Mouse (Mus musculus) brown adipose tissue, adult 24 weeks (tissue): ENCODE measurements around the gene Baiap2l1. TPM values are rescaled to one million over a fixed set of nuclear protein-coding genes. Genes with fewer than 3 reads are reported as not detected.
A peak's percentile ranks its signal among the peaks of the same experiment; 100 is the strongest.
"Not testable (repeated sequence)": the region's sequence is repeated elsewhere in the genome, so short reads cannot be mapped to it uniquely, and the experiment has no call there.

ENCODE experiments used
- H3K27ac ChIP-seq: fragments of 200-500 bp; replicated peaks from 2 replicates; pipeline ENCODE4 v1.5.1; 2012; ENCODE audit warnings: low read depth, mild to moderate bottlenecking, low read length
- H3K4me1 ChIP-seq: fragments of 200-500 bp; 2 replicates; pipeline ENCODE4 v1.6.1; 2012; ENCODE audit warnings: low read length, mixed read lengths; ENCODE audit not compliant: control insufficient read depth, insufficient read depth, insufficient read length
- H3K4me3 ChIP-seq: fragments of 200-500 bp; 2 replicates; pipeline ENCODE4 v1.5.1; 2012; ENCODE audit warnings: low read depth, mild to moderate bottlenecking, low read length, moderate library complexity; ENCODE audit not compliant: insufficient read depth
- polyA plus RNA-seq: library from polyadenylated mRNA; stranded (reverse); fragments of >200 nt; gene quantifications from 2 replicates; pipeline ENCODE4 v1.2.4, GENCODE M21; 2012; ENCODE audit not compliant: missing spikeins, insufficient read depth, insufficient read length

The Baiap2l1 gene
- polyA plus RNA-seq, result not detected in 2 replicates

DNA sequence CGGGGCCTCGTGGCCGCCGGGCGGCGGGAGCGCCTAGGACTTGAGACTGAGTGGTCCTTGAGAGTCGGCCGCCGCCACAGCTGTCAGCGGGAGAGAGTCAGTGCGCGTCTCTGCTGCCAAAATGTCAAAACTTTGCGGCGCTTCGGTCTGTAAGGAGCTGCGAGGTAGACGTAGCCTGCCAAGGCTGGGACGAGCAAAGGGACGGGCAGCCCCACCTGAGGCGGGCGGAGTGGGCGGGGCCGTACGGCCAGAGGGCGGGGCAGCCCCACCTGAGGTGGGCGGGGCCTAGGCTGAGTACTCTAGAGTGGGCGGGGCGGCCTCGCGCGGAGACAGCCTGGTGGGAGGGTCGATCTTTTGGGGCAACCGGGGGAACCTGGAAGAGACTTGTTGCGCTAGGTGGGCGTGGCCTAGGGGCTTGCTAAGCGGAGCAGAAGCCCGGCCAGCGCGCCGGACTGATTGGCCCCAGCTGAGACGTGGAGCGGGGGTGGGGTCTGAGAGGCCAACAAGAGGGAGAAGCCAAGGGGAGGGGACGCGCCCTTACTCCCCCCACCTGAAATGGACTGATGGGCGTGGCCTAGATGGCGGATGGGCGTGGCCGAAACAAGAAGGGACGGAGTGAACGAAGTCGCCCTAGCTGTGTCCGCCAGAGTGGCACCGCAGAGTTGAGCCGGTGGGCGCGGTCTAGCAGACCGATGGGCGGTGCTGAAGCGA, at the start of gene Baiap2l1:
Baiap2l1 (minus strand) TSS at position 232 of the 711 bp plus-strand sequence.
- Histone ChIP-seq H3K4me3 (peak within 1 kb of the TSS; percentile 51), H3K4me1 (no peaks in the 10 kb centered on the region; the same call in 1 of the 2 replicates), H3K27ac (no peak within 1 kb of the TSS)

DNA sequence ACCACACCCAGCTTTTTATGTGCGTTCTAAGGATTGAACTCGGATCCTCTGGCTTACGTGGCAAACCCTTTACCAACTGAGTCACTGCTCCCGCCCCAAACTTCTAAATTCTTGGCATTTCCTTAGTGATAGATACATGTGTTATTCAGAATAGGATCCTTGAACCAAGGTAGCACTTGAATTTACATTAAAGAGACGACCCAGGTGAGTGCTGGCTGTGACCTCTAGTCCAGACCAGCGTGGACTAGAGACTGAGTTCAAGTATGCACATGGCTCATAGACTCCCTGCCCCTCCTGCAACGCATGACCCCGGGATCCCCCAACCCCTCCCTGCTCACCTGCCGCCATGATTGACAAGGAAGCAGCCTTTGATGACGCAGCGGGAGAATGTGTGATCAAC, 48.3 kb upstream of the Baiap2l1 start:
- Histone ChIP-seq H3K27ac (no peak overlapping the region), H3K4me1 (no peaks in the 10 kb centered on the region), H3K4me3 (no peak overlapping the region)

DNA sequence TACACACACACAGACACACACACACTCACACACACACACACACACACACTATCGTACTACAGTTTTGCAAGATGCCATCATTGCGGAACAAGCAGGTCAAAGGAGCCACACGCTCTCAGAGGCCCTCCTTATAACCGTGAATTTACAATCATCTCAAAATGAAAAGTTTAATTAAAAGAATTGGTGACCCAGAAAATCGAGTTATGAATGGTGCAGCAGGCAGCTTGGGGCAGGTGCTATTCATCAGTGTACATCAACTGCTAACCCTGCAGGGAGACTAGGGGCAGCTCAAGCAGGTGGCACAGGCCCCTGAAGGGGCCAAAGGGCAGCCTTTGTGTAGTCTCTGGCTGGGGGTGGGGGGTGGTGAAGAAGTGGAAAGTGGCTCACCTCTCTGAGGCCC, 42.9 kb upstream of the Baiap2l1 start:
- no peaks in the 10 kb centered on the region for H3K4me1 ChIP-seq
- H3K4me3 ChIP-seq, result no peak overlapping the region
- H3K27ac ChIP-seq, result no peak overlapping the region

DNA sequence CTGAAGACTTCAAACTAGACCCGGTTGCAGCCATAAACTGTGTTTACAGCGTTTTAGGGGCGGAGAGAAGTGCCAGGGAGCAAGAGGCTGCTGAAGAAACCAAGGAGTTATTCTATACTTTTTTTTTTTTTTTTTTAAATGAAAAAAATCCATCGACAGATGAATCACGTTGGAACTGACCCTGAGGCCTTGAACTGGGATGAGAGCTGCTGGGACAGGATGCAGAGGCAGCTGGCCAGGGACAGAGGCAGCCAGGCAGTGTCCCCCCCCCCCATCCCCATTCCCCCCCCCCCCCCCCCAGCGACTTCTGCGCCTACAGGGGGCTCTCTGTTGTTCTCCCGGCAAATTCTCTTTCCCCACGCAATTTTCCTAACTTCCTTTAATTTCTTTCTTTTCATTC, 39.7 kb upstream of the Baiap2l1 start:
- Histone ChIP-seq H3K27ac (no peak overlapping the region), H3K4me3 (no peak overlapping the region), H3K4me1 (no peaks in the 10 kb centered on the region)

DNA sequence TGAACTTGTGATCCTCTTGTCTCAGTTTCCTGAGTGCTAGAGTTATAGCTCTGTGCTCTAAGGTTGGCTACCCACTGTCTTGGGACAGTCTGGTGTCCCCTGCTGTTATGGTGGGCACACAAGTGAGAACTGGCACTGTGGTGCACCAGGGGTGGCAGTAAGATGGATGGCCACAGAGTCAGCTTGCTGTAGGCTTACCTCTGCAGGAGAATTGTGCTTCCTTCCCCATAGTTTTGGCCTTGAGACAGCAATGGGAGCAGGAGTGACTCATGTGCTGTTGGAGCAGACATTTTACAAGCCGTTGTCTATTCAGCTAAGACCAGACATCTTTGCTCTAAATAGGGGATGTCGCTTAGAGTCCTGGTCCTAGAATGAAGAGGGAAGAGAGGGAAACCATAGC, 36.2 kb upstream of the Baiap2l1 start:
- Histone ChIP-seq H3K27ac (no peak overlapping the region), H3K4me1 (no peaks in the 10 kb centered on the region), H3K4me3 (no peak overlapping the region)

DNA sequence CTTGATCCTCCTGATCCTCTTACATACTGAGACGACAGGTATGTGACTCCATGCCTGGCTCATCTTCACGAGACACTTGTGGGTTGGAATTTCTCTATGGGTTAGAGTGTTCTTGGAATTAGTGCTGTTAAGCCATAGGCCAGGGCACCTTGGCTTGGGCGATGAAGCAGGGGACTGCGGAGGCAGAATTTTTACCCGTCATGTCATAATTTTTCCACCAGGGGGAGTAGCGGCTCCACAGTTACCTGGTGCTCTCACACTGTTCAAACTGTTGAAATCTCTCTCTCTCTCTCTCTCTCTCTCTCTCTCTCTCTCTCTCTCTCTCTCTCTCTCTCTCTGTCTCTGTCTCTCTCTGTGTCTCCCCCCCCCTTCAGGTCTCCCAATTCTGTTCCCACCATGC, 29.9 kb upstream of the Baiap2l1 start:
- Histone ChIP-seq H3K4me1 (no peaks in the 10 kb centered on the region), H3K4me3 (no peak overlapping the region), H3K27ac (no peak overlapping the region)

DNA sequence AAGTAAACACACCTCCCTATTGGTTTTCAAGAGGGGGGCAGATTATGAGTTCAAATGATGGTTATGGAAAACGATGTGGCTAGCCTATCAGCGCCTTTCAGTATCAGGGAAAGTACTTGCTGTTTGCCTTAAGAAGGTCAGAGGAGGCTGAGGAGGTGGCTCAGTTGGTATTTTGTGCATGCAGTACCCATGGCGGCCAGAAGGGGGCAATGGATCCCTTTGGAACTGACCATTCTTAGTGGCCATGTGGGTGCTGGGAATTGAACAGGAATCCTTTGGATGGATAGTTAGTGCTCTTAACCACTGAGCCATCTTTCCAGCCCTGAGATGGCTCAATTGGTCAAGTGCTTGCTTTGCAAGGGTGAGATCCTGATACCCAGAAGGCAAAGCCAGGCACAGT, 26.0 kb upstream of the Baiap2l1 start:
- no peak overlapping the region for H3K27ac ChIP-seq
- no peaks in the 10 kb centered on the region for H3K4me1 ChIP-seq
- no peak overlapping the region for H3K4me3 ChIP-seq

DNA sequence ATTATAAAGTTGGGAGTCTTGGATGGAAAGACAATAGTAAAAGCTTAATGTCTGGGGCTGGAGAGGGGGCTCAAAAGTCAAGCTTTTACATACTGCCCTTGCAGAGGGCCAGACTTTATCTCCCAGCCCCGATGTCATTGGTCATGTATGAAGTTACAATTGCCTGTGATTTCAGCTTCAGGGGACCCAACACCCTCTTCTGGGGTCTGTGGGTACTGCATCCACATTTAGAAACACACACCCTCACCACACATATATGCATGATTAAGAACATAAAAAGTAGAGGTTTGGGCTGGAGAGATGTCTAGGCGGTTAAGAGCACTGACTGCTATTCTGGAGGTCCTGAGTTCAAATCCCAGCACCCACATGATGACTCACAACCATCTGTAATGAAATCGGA, 23.9 kb upstream of the Baiap2l1 start:
- Histone ChIP-seq H3K4me3 (no peak overlapping the region), H3K4me1 (no peaks in the 10 kb centered on the region), H3K27ac (no peak overlapping the region)

DNA sequence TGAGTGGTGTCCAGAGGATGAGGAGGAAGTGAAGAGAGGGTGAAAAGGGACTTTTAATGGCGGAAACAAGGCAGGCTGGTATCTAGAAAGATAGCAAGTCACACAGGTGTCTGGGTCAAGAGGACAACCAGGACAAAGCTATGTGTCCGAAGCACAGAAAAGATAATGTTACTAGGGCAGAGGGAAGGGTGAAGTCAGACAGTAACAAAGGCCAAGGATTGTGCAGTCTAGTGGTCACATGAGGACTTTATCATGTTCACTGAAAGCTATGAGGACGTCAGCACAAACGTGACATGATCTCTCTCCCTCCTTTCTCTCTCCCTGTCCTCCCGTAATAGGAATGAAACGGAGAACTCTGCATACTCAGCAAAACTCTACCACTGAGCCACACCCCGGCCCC, 22.8 kb upstream of the Baiap2l1 start:
- no peak overlapping the region for H3K27ac ChIP-seq
- H3K4me3 ChIP-seq, result no peak overlapping the region
- no peaks in the 10 kb centered on the region for H3K4me1 ChIP-seq

DNA sequence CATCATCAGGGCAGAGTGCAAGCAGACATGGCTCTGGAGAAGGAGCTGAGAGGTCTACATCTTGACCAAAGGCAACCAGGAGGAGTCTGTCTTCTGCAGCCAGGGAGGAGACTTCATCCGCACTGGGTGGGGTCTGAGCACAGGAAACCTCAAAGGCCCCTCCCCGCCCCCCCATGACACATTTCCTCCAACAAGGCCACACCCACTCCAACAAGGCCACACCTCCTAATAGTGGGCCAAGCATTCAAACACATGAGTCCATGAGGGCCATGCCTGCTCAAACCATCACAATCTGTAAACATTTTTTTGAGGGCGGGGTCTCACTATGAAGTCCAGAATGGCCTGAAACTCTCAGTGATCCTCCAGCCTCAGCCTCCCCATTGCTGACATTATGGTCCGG, 21.5 kb upstream of the Baiap2l1 start:
- Histone ChIP-seq H3K4me3 (no peak overlapping the region), H3K27ac (no peak overlapping the region), H3K4me1 (no peaks in the 10 kb centered on the region)

DNA sequence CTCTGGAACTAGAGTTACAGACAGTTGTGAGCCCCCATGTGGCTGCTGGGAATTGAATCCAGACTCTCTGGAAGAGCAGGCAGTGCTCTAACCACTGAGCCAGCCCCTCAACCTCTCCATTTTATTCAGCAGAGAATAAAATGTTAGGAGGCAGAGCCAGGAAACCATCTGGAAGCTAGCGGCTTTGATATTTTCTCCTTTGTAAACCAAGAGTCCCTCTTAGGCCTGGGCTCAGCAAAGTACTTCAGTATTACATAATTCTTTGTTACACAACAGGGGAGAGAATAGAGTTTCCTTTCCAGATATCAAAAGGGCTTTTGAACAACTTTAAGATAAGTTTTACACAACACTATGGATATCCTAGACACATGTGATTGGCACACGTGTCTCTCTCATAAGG, 15.0 kb upstream of the Baiap2l1 start:
- Histone ChIP-seq H3K4me1 (no peaks in the 10 kb centered on the region), H3K27ac (no peak overlapping the region), H3K4me3 (no peak overlapping the region)

DNA sequence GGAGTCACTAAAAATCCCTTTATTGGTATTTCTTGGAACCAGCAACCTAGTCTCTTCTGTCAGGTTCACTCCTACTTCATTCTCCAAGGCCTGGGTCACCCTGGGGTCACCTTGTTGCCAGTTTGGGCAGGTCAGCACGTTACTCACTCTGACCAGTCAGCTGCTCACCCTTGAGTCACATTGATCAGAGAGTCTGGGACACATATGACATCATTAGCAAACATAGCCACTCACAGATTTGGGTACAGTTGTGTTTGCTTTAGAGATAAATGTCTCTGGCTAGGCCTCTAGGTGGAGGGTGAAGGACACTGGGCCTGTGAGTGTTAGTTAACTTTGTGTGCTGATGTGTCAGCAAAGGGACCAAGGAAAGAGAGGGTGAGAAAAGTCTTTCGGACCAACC, 14.3 kb upstream of the Baiap2l1 start:
- no peak overlapping the region for H3K4me3 ChIP-seq
- no peaks in the 10 kb centered on the region for H3K4me1 ChIP-seq
- H3K27ac ChIP-seq, result no peak overlapping the region

DNA sequence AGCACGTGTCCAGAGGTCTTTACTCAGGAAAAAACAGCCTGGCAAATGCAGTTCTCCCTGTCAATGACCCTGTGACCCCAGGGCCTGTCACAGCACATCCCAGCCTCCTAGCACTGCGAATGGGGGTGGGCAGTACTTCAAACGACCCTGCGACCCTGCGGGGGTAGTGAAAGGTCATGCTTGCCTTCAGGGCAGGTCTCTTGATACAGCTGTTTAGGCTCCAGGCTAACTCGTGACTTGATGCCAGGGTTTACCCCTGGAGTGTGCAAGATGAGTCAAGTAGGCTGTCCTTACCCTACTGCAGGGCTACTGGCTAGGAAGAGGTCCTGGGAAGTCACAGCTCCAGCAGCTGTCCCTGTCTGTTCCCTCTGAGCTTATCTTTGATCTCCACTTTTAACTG, 13.1 kb upstream of the Baiap2l1 start:
- no peaks in the 10 kb centered on the region for H3K4me1 ChIP-seq
- H3K27ac ChIP-seq, result no peak overlapping the region
- no peak overlapping the region for H3K4me3 ChIP-seq

DNA sequence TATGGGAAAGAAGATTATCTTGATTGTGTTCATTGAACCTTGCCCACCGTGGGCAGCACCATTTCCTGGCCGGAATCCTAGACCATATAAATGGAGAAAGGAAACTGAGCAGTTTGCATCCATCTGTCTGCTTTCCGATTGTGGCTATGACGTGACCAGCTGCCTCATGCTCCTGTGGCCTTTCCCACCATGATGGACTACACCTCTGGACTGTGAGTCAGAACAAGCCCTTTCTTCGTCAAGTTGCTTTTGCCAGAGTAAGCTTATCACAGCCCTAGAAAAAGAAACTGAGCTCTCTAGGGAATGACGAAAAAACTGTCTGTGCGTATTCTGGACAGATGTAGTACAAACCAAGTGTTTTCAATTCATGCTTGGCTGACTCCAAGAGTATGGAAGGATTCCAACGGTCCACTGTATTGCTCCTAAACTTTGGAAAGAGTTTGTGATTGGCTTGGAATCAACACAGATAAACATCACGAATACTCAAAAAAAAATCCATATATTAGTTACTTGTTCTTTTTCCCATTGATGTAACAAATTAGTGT, 10.8 kb upstream of the Baiap2l1 start:
- Histone ChIP-seq H3K4me3 (no peak overlapping the region), H3K4me1 (no peaks in the 10 kb centered on the region), H3K27ac (no peak overlapping the region)

DNA sequence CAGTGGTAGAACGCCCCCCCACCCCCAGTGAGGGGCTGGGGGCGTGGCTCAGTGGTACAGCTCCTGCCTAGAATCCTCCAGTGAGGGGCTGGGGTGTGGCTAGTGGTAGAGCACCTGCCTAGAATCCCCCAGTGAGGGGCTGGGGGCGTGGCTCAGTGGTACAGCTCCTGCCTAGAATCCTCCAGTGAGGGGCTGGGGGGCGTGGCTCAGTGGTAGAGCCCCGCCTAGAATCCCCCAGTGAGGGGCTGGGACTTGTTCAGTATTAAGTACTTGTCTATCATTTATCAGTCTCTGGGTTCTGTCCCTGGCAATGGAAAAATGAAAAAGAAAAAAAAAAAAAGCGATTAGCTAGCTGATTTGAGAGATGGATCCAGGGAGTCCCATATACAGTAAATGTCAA, 8.6 kb upstream of the Baiap2l1 start:
- H3K4me1 ChIP-seq, H3K27ac ChIP-seq, H3K4me3 ChIP-seq: not testable (repeated sequence)

DNA sequence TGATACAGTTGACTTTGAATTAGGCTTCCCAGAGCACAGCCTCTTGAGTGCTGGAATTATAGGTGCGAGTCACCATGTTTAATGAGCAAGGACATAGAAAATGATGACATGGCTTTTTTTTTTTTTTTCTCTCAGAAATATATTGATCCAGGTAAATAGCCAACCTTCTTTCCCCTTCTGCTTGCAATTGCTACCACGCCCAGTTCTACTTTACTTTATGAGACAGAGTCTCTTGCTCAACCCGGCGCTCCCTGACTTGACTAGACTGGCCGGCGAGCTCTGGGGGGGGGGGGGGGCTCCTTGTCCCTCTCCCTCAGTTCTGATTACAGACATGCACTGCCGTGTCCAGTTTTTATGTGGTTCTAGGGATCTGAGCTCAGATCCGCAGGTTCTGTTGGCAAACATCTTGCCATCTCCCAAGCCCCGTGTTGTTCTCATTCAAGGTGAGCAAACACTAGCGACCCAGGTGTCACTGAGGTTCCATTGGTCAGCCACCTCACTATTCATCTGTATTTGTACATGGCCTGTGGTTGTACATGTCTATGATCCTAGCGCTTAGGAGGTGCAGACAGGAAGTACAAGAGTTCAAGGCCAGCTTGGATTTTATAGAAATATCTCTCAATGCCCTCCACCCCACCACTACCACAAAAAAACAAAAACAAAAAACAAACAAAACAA, 6.9 kb upstream of the Baiap2l1 start:
- no peak overlapping the region for H3K27ac ChIP-seq
- H3K4me1 ChIP-seq, result no peaks in the 10 kb centered on the region
- no peak overlapping the region for H3K4me3 ChIP-seq
